Mouse (Mus musculus) kidney, adult 2 months (tissue): ENCODE measurements at regions not wholly inside any gene's neighbourhood (a gene's known extent, or its start where the extent isn't known, plus 50 kb on each side); places are given as distances from the start of the nearest gene placed in this dataset.

Experiments used
- CTCF ChIP-seq: fragments of 200-500 bp; conservative IDR thresholded peaks from 2 replicates; pipeline ENCODE4 v1.5.1; 2011; ENCODE audit warnings: low read depth, mild to moderate bottlenecking, control low read depth, low read length, moderate library complexity, mixed read lengths; ENCODE audit not compliant: insufficient read depth, insufficient read length
- POLR2A ChIP-seq: fragments of 200-500 bp; IDR thresholded peaks from one replicate; pipeline ENCODE4 v1.6.1; 2011; ENCODE audit warnings: low read depth, low read length, control low read depth

DNA sequence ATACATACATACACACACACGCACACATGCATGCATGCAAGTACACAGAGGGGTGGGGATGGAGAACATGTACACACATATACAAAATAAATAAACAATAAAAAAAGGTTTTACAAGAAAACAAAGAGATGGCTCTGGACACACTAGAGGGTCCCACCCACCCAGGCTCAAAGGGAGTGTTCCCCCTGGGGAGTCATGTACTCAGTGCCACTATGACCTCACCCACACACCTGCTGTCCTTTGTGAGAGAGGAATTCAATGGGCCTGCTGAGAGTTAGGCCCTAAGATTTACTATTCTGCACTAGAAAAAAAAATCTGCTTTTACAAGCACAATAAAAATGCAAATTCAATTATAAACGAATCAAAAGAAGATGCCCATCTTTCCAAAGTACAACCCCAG lies 214.2 kb upstream of the Zdhhc25 start:
- TF ChIP-seq CTCF, result no peak
- TF ChIP-seq POLR2A, result no peak
